ENCODE assay signal across 7 mouse cellular contexts in the genomic region with DNA sequence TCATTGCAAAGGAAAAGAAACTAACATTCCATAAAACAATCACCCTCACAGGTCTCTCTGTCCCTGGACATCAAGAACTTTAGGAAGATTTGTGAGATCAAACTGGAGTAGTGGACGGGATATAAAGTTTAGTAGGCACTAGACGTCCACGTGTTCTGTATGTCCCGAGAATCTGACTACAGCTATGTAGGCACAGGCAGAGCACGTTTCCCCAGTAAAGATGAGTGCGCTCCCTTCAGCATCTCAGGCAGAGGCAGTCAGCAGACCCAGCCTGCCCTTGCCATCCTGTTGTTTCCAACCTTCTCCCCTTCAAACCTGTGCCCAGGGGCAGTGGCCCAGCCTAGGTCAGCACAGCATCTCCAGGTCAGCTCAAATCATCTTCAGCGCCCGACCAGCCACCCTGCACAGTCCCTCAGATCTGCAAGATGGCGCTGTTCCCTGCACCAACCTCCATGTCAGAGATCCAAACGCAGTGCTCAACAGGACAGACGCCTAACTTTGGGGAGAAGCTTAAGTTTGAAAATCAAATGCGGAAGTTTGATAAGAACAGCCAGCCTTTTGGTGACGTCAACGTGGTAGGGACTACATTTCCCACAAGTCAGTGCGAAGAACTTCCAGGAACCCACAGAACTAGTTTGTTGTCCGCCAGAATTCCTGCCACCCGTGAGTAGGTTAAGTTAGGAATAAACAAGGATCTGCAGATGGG. TPM values are rescaled to one million over a fixed set of nuclear protein-coding genes. Genes with fewer than 3 reads are reported as not detected.
DNase-seq lines count a peak whose midpoint lies in the region; ATAC-seq and TF ChIP-seq lines count a peak whose summit lies in the region.

A gene (minus strand): TSS at position 552 of the 706 bp plus-strand sequence.

- H3K4me1 ChIP-seq in embryonic facial prominence, embryonic 13.5 days, result peaks cover 5% of the 10 kb centered on the region
- no peaks in the 10 kb centered on the region for H3K4me1 ChIP-seq in kidney, adult 2 months (ENCODE audit: control insufficient read depth, insufficient read depth, low read length)
- peaks cover 9% of the 10 kb centered on the region; the same call in 1 of the 2 replicates for H3K4me1 ChIP-seq in limb, embryonic 12.5 days (replicated peaks)
- peaks cover 9% of the 10 kb centered on the region for H3K4me1 ChIP-seq in midbrain, embryonic 15.5 days
- H3K4me1 ChIP-seq in spleen, adult 2 months (ENCODE audit: control insufficient read depth, insufficient read depth, insufficient read length), result no peaks in the 10 kb centered on the region; the same call in 1 of the 2 replicates

- TF ChIP-seq POLR2A in kidney, adult 2 months (IDR thresholded peaks at IDR 0.05; ENCODE audit: low read depth, low read length), result no peak
- no peak for TF ChIP-seq POLR2A in spleen, adult 2 months (IDR thresholded peaks at IDR 0.05; ENCODE audit: low read depth, low read length)

- H3K9me3 ChIP-seq in embryonic facial prominence, embryonic 13.5 days, result 0 out of 2 replicates have a peak, but pooled peaks cover 4% of the 10 kb centered on the region
- H3K9me3 ChIP-seq in limb, embryonic 12.5 days, result no peaks in the 10 kb centered on the region
- no peaks in the 10 kb centered on the region for H3K9me3 ChIP-seq in midbrain, embryonic 15.5 days

- peak within 1 kb of the TSS; percentile 80 for H3K9ac ChIP-seq in embryonic facial prominence, embryonic 13.5 days
- H3K9ac ChIP-seq in limb, embryonic 12.5 days (replicated peaks), result peak within 1 kb of the TSS; percentile 65
- H3K9ac ChIP-seq in midbrain, embryonic 15.5 days, result peak within 1 kb of the TSS; percentile 30

- peak within 1 kb of the TSS; percentile 77 for H3K4me2 ChIP-seq in embryonic facial prominence, embryonic 13.5 days
- H3K4me2 ChIP-seq in limb, embryonic 12.5 days, result peak within 1 kb of the TSS; percentile 70
- H3K4me2 ChIP-seq in midbrain, embryonic 15.5 days, result peak within 1 kb of the TSS; percentile 61

- 14% methylated on average over 17 of the region's 17 CpGs for WGBS in embryonic facial prominence, embryonic 13.5 days
- WGBS in kidney, adult 2 months, result 6% methylated on average over 17 of the region's 17 CpGs
- 20% methylated on average over 17 of the region's 17 CpGs for WGBS in limb, embryonic 12.5 days
- 18% methylated on average over 17 of the region's 17 CpGs for WGBS in midbrain, embryonic 15.5 days
- 7% methylated on average over 17 of the region's 17 CpGs for WGBS in spleen, adult 2 months

- H3K4me3 ChIP-seq in embryonic facial prominence, embryonic 13.5 days, result peak within 1 kb of the TSS; percentile 58
- H3K4me3 ChIP-seq in kidney, adult 2 months (ENCODE audit: insufficient read depth, low read depth, low read length), result peak within 1 kb of the TSS; percentile 60
- peak within 1 kb of the TSS; percentile 55 for H3K4me3 ChIP-seq in limb, embryonic 12.5 days (replicated peaks)
- H3K4me3 ChIP-seq in midbrain, embryonic 15.5 days, result peak within 1 kb of the TSS; percentile 47
- H3K4me3 ChIP-seq in spleen, adult 2 months (ENCODE audit: extremely low read depth, insufficient read depth, insufficient read length), result peak within 1 kb of the TSS; percentile 73

- DNase-seq in adrenal gland, postnatal 36 days, result peak; percentile 86 to 88
- peak; percentile 93 to 95 for DNase-seq in heart, adult 18-20 months
- peak; percentile 95 for DNase-seq in kidney, adult 2 months
- peak; percentile 81 for DNase-seq in spleen, adult 2 months (ENCODE audit: low read depth in 1 of 2, low spot score in 2 of 2)

- peak within 1 kb of the TSS; percentile 78 for H3K27ac ChIP-seq in embryonic facial prominence, embryonic 13.5 days
- H3K27ac ChIP-seq in kidney, adult 2 months (ENCODE audit: insufficient read depth, low read depth, low read length), result 0 out of 2 replicates have a peak within 1 kb of the TSS, but pooled peaks have one; percentile 28
- H3K27ac ChIP-seq in limb, embryonic 12.5 days, result peak within 1 kb of the TSS; percentile 73
- H3K27ac ChIP-seq in midbrain, embryonic 15.5 days, result no peak within 1 kb of the TSS
- H3K27ac ChIP-seq in spleen, adult 2 months (ENCODE audit: insufficient read depth, low read length), result peak within 1 kb of the TSS; percentile 65

- H3K36me3 ChIP-seq in embryonic facial prominence, embryonic 13.5 days, result no peaks in the 10 kb centered on the region
- H3K36me3 ChIP-seq in kidney, adult 2 months (ENCODE audit: control insufficient read depth, insufficient read depth, low read length), result no peaks in the 10 kb centered on the region
- H3K36me3 ChIP-seq in limb, embryonic 12.5 days, result no peaks in the 10 kb centered on the region
- no peaks in the 10 kb centered on the region for H3K36me3 ChIP-seq in midbrain, embryonic 15.5 days (replicated peaks)
- no peaks in the 10 kb centered on the region for H3K36me3 ChIP-seq in spleen, adult 2 months (ENCODE audit: control insufficient read depth, insufficient read depth, low read length)

- no peaks in the 10 kb centered on the region for H3K27me3 ChIP-seq in embryonic facial prominence, embryonic 13.5 days
- H3K27me3 ChIP-seq in kidney, adult 2 months (replicated peaks; ENCODE audit: control insufficient read depth, insufficient read depth, low read length), result no peaks in the 10 kb centered on the region
- no peaks in the 10 kb centered on the region for H3K27me3 ChIP-seq in limb, embryonic 12.5 days
- H3K27me3 ChIP-seq in midbrain, embryonic 15.5 days (replicated peaks), result no peaks in the 10 kb centered on the region
- H3K27me3 ChIP-seq in spleen, adult 2 months (ENCODE audit: control insufficient read depth, insufficient read depth, low read length), result no peaks in the 10 kb centered on the region

- TF ChIP-seq CTCF in kidney, adult 2 months (conservative IDR thresholded peaks at IDR 0.05; ENCODE audit: insufficient read depth, insufficient read length, low read depth, low read length), result peak; percentile 56
- TF ChIP-seq CTCF in spleen, adult 2 months (IDR thresholded peaks at IDR 0.05; ENCODE audit: extremely low read depth, insufficient read depth, insufficient read length, insufficient replicate concordance), result peak; percentile 28; the same call in 1 of the 2 replicates

- peak; percentile 85 for ATAC-seq in embryonic facial prominence, embryonic 13.5 days (ENCODE audit: insufficient number of reproducible peaks, insufficient read depth, low FRiP score, low TSS enrichment, low read depth)
- ATAC-seq in limb, embryonic 12.5 days (ENCODE audit: insufficient number of reproducible peaks, insufficient read depth, low FRiP score, low TSS enrichment, low read depth), result peak; percentile 85
- peak; percentile 95 for ATAC-seq in midbrain, embryonic 15.5 days (replicated peaks)

RNA-seq across cellular contexts. Expression of the gene that starts here (rescaled TPM):
- 1 to 10 TPM; 4.1 to 4.6 TPM for total RNA-seq in adrenal gland, postnatal 36 days (2021)
- polyA plus RNA-seq in embryonic facial prominence, embryonic 13.5 days (2015; fragmentation: Nextera tagmentation; extraction: Ambion mirVana), result 1.7 and 2.5 TPM in 2 replicates
- total RNA-seq in heart, adult 18-20 months (2021), result 1 to 10 TPM; 1.4 to 2.7 TPM
- polyA plus RNA-seq in kidney, adult 2 months (2012; rRNA removed), result 0.65 and 0.78 TPM in 2 replicates
- 1.9 and 3.0 TPM in 2 replicates for polyA plus RNA-seq in limb, embryonic 12.5 days (2016; fragmentation: Nextera tagmentation; extraction: Ambion mirVana)
- polyA plus RNA-seq in midbrain, embryonic 15.5 days (2015; fragmentation: Nextera tagmentation; extraction: Ambion mirVana), result 1.4 and 1.6 TPM in 2 replicates
- 0.62 and 0.77 TPM in 2 replicates for polyA plus RNA-seq in spleen, adult 2 months (2012; rRNA removed)

Comparison
In these comparisons a context has a peak if more than half of its experiments do, and no peak if none do; other contexts are left out.
1. Peak in DNase-seq, H3K4me3 ChIP-seq and H3K27ac ChIP-seq in kidney, adult 2 months; RNA of the gene not detected or under 1 TPM.
2. Peak in DNase-seq, H3K4me3 ChIP-seq and H3K27ac ChIP-seq in spleen, adult 2 months; RNA of the gene not detected or under 1 TPM.
3. H3K9ac ChIP-seq: peak in every context shown above with its lines; median percentile 80 in embryonic facial prominence, embryonic 13.5 days; 65 in limb, embryonic 12.5 days; 30 in midbrain, embryonic 15.5 days.